Mouse (Mus musculus) layer of hippocampus, postnatal 25 days (tissue): Measurements from ENCODE around the gene Abcb7. TPM values are rescaled to one million over a fixed set of nuclear protein-coding genes. Genes with fewer than 3 reads are reported as not detected.
A peak's percentile ranks its signal among the peaks of the same experiment; 100 is the strongest.

ENCODE experiments used
- DNase-seq, 2 experiments: peaks; one replicate each; pipeline ENCODE4 v3.0.0; 2022; ENCODE audit warnings: mixed read lengths in 2 of 2, low spot score in 1 of 2; ENCODE audit errors: extremely low spot score in 1 of 2
- total RNA-seq, 2 experiments: library from RNA; stranded (reverse); gene quantifications; 2 replicates each; pipeline ENCODE4 v1.2.3; 2021

Gene Abcb7
- total RNA-seq = 10 to 100 TPM; 28.1 to 31.9 TPM

DNA sequence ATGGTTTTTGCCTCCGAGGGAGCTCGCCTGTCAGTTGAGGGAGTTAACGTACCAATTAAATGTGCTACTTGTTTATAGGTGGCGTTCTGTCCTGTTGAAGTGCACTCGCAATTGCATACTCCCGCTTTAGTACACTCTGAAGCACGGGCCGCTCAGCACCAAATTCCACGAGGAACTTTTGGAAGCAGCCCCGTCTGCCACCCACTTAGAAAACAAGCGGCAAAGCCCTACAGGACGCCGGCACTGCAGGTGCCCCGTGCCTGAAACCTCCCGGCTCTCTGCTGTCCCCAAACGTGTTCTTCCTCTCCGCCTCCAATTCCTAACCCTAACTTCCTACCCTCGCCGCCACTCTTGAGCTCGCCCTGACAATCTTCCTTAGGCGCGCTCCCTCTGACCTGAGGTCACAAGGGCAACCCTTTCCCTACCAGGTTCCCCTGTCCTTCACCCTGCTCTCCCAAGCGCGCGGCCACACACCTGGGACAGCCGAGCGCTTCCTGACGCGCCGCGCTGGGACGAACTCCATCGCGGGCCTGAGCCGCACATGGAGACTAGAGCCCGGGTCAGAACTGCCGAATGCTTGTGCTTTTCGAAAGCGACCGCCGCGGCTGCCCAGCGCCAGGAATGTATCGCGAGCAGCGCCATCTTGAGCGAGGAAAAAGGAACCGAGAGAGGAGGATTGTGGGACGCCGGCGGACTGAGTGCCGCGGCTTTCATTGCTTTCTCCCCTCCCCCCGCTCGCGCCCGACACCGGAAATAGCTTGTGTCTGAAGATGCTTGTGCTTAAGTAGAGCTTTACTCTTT lies at the start of gene Abcb7:
Gene Abcb7 (minus strand): TSS at position 674 of the 801 bp plus-strand sequence.
- DNase-seq = peak; percentile 58 to 83

DNA sequence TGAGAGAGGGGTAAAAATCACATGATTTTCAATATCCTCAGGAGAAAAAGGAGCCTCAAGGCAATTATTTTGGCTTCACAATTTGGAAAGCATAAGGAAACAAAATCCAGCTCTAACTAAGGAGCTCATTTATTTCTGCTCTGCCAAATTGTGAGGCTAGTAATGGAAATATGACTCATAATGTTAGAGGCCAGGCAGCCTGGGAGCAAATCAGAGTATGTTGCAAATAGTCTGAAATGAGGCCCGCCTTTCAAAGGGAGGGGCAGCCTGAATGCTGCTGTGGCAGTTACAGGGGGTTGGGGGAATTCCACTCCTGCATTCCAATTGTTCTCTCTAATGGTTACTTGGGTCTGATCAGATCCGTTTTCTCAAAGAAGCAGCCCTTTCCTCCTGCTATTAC lies 48.1 kb upstream of the Abcb7 start:
- no peak for DNase-seq

- no peak for DNase-seq
These were observed 38.8 kb upstream of the Abcb7 start for GRCm38 (mm10) chrX:104452433-104452832.

- DNase-seq = no peak
These were observed 19.8 kb upstream of the Abcb7 start for GRCm38 (mm10) chrX:104433456-104433855.

DNA sequence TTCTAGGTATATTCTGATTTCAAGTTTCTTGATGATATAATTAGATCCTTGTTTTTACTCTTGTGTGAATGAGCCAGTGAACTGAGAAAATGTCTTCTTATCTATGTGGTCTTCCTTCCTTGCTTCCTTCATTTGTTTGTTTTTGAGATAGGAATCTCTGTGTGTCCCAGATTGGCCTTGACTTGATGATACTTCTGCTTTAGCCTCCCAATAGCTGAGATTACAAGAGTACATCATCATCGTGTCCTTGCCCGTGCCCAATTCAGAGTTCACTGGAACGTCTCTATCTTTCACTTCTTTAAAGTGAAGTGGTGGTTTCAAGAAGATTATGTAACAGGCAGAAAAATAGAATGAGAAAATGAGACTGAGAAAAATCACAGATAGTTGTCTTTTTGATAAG lies 14.5 kb upstream of the Abcb7 start:
- no peak for DNase-seq

GRCm38 (mm10) chrX:104413995-104414394 lies 339 bp upstream of the Abcb7 start:
- no peak for DNase-seq

GRCm38 (mm10) chrX:104408137-104408536 lies 5.5 kb downstream of the Abcb7 start:
- no peak for DNase-seq

DNA sequence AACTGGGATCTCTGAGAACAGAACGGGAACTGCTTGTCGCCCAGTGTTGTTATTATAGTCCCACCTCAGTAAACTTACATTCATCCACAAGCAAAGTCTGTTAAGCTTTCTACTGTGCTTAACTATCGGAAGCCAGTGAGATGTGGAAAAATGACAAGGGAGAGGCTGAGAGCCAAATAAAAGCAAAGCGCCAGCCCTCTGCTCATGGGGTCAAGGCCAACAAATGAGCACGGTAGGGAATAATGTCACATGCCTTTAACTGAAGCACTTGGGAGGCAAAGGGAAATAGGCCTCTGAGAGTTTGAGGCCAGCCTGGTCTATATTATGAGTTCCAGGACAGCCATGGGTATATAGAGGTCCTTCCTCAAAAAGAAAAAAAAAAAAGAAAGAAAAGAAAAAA lies 11.2 kb downstream of the Abcb7 start:
- no peak for DNase-seq

DNA sequence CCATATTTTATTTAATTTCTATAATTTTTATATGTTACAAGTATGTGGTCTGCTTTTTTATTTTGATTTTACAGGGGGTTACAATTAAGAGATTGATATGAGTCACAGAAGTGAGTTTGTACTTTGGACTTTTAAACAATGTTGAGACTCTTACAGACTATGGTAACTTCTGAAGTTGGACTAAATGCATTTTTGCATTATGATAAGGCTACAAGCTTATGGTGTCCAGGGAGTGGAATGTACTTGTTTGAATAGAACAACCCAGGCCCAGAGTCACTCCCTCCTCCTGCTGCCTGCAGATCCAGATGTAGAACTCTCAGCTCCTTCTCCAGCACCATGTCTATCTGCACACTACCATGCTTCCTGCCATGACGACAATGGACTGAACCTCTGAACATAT lies 12.5 kb downstream of the Abcb7 start:
- no peak for DNase-seq

DNA sequence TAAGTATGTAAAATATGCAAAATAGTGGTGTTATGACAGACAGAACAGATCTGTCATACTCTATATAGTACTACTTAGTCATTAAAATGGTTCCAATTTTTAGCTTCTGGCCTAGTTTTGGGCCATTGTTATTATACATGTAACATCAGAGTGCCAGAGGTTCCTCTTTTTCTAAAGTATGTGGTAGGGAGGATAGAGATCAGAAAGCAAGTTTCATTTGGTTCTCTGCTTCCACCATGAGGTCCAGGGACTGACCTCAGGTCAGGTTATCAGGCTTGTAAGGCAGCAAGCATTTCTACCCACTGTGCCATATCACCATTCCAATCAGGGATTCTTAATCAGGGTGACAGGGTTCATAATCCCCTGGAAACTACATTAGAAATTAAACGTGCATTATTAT lies 16.1 kb downstream of the Abcb7 start:
- no peak for DNase-seq

- DNase-seq = no peak
These were observed 54.0 kb downstream of the Abcb7 start for GRCm38 (mm10) chrX:104359686-104360085.

DNA sequence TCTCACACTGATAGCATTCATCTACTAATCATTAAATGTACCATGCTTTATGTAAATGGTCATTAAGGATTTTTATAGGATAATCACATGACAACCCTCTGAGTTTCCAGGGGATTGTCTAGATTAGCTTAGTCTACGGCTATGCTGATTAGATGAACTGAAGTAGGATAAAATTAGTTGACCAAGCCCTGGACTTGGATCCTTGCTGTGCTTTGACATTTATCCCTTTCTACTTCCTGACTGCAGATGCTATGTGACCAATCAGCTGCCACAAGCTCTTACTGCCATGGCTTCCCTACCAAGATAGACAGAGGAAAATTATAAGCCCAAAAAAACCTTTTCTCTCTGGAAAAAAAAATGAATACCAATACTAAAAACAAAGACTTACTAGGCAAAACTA lies 57.8 kb downstream of the Abcb7 start:
- DNase-seq = no peak

- peak in 1 of 2 experiments; percentile 6 for DNase-seq
These were observed 65.5 kb downstream of the Abcb7 start for GRCm38 (mm10) chrX:104348146-104348545.

DNA sequence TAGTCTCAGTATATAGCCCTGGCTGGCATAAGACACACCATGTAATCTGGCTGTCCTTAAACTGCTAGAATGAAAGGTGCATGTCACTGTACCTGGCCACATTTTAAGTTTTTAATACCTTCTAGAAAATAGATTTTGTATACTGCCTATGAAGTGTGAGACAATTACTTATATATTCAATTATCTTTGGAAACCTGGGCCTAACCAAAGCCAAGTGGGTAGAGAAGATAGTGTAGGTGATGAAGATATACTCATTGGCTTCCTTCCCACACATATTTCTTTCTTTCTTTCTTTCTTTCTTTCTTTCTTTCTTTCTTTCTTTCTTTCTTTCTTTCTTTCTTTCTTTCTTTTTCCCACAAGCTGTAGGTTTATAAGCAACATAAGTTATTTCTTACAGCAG lies 121.9 kb downstream of the Abcb7 start:
- DNase-seq = no peak

GRCm38 (mm10) chrX:104279828-104280227 lies 133.8 kb downstream of the Abcb7 start:
- no peak for DNase-seq

DNA sequence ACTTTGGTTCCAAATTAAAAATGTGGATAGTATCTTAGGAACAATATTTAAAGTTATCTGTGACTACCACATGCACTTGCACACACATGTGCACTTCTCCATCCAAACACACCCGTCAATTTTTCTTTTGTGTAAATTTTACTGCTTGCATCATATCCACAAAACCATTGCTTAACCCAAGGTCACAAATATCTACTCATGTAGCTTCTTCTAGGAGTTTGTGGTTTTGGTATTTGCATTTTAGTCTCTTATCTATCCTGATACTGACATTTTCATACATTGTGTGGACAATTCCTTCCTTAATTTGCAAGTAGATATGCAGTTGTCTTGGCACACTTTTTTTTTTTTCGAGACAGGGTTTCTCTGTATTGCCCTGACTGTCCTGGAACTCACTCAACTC lies 149.3 kb downstream of the Abcb7 start:
- no peak for DNase-seq

- no peak for DNase-seq
These were observed 151.2 kb downstream of the Abcb7 start for GRCm38 (mm10) chrX:104262468-104262867.

GRCm38 (mm10) chrX:104256561-104256960 lies 157.1 kb downstream of the Abcb7 start:
- no peak for DNase-seq
